Mouse (Mus musculus): ENCODE measurements at regions not wholly inside any gene's neighbourhood (a gene's known extent, or its start where the extent isn't known, plus 50 kb on each side); places are given as distances from the start of the nearest gene placed in this dataset.

DNA sequence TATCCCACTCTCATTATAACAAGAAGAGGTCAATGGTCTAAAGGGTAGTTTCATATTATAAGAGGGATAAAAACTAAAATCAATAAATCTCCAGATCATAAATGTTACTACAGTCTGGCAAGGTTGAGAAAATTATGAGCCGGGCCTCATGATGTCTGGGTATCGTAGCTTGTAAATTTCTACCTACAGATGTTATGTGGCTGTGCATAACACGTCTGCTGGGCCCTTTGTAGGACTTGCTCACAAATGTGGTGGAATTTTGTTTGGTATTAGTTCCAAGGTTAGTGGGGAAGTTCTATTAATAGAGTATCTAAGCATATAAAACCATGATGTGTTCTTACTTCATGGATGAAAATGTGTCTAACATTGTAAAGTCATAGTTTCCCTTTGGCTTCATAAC lies 146.7 kb upstream of the Cep162 start:
- TF ChIP-seq NELFE (IDR thresholded peaks at IDR 0.05; ENCODE audit: low read depth, low read length), result no peak
- TF ChIP-seq EP300 (IDR thresholded peaks at IDR 0.05; ENCODE audit: low read depth in 1 of 2, low read length in 2 of 2), result no peak
- no peak for TF ChIP-seq POLR2A (IDR thresholded peaks at IDR 0.05; ENCODE audit: control insufficient read depth in 1 of 2, insufficient read depth in 1 of 2, low read depth in 1 of 2, low read length in 2 of 2, poor library complexity in 1 of 2)
- TF ChIP-seq MXI1 (IDR thresholded peaks at IDR 0.05; ENCODE audit: low read depth, low read length), result no peak
- TF ChIP-seq ZKSCAN1 (IDR thresholded peaks at IDR 0.05; ENCODE audit: low read depth, low read length), result no peak
